Mouse (Mus musculus) erythroblast, embryonic 14.5 days (primary cell): ENCODE data around the gene Dnah3. TPM values are rescaled to one million over a fixed set of nuclear protein-coding genes. Genes with fewer than 3 reads are reported as not detected.

Experiments
- H3K27me3 ChIP-seq: 2 replicates; pipeline ENCODE4 v1.6.1; 2012; ENCODE audit warnings: inconsistent platforms; ENCODE audit not compliant: control insufficient read depth
- H3K36me3 ChIP-seq: 2 replicates; pipeline ENCODE4 v1.6.1; 2012; ENCODE audit warnings: mild to moderate bottlenecking, inconsistent platforms; ENCODE audit not compliant: control insufficient read depth
- H3K4me1 ChIP-seq: 2 replicates; pipeline ENCODE4 v1.6.1; 2012; ENCODE audit warnings: inconsistent platforms; ENCODE audit not compliant: control insufficient read depth
- H3K4me3 ChIP-seq: replicated peaks from 2 replicates; pipeline ENCODE3; 2012; ENCODE audit warnings: moderate library complexity, mild to moderate bottlenecking, inconsistent platforms
- H3K9me3 ChIP-seq: 2 replicates; pipeline ENCODE4 v1.6.1; 2012; ENCODE audit warnings: low read length, inconsistent platforms, mixed read lengths; ENCODE audit not compliant: control insufficient read depth
- GATA1 ChIP-seq: IDR thresholded peaks from 2 replicates; pipeline ENCODE4 v1.6.1; 2012; ENCODE audit warnings: low read length, inconsistent platforms, mixed read lengths
- TAL1 ChIP-seq: IDR thresholded peaks from 3 replicates; pipeline ENCODE4 v1.6.1; 2012; ENCODE audit warnings: low read length, inconsistent platforms, mixed read lengths
- polyA plus RNA-seq: library from polyadenylated mRNA; stranded (reverse); fragments of >175 nt; gene quantifications from 2 replicates; pipeline ENCODE4 v1.2.3, GENCODE M21; 2012

Gene Dnah3
- polyA plus RNA-seq: 0.01 and 0.02 TPM in 2 replicates

DNA sequence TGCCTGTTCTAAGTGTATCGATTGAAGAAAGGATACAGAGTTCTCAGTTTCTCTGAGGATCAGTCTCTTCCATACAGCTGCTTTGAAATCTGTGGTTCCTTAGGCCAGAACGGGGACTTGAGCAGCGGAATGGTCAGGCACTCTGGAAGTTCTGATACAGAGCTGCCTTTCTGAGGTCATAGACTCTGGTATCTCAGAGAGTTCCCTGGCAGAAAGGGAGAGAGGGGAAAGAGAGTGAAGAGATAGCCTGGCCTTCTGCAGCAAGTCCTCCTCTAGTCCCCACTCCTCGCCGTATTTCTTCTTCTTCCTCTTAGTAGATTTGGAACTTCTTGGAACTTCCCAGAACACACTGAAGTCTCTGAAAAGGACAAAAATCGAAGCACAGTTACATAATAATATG, at the start of gene Dnah3:
Dnah3 (minus strand) TSS at position 101 of the 400 bp plus-strand sequence.
- TF ChIP-seq GATA1 (no peak), TAL1 (no peak)

DNA sequence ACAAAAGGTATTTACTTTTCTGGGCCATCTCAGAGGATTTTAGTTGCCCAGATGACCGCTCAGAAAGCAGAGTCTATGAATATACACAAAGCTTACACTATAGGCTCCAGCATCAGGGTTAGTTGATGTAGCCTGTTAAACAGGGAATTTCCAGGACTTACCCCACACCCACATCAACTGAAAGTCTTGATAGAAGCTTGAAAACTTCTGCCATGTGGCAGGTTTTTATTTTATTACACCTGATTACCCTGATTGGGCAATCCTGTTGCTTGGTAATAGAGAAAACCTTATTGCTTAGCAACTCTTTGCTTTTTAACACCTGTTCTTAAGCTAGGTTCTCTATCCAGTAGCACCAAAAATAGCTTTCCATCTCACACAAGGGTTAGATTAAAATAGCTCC, 47.7 kb upstream of the Dnah3 start:
- H3K27me3 ChIP-seq: no peaks in the 10 kb centered on the region
- no peaks in the 10 kb centered on the region for H3K9me3 ChIP-seq
- H3K36me3 ChIP-seq: no peaks in the 10 kb centered on the region

More for the DNA sequence above, at the start of gene Dnah3:
- Histone ChIP-seq H3K27me3 (no peaks in the 10 kb centered on the region), H3K4me1 (no peaks in the 10 kb centered on the region), H3K36me3 (no peaks in the 10 kb centered on the region), H3K4me3 (no peak within 1 kb of the TSS), H3K9me3 (no peaks in the 10 kb centered on the region; the same call in 1 of the 2 replicates)

DNA sequence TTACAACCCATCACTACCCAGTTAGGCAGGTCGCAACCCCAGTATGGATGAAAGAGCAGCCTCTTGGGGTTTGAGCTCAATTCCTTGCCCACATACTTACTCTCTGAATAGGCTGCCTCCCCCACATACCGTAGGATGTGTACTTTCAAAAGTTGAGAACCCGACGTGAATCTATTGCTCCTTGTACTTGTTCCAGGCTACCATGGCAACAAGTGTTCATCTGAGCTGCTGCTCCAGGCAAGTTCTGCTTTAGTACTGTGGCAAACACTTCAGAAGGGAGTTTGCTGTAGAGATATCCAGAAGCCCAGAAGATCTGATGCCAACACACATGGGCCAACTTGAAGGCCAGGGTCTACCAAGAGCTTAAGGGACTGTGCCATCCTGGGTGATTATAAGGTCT, 33.9 kb upstream of the Dnah3 start:
- TF ChIP-seq TAL1 (no peak), GATA1 (no peak)
- Histone ChIP-seq H3K9me3 (no peaks in the 10 kb centered on the region), H3K27me3 (no peaks in the 10 kb centered on the region), H3K4me1 (no peaks in the 10 kb centered on the region), H3K36me3 (no peaks in the 10 kb centered on the region), H3K4me3 (no peak overlapping the region)

More for the DNA sequence above, 47.7 kb upstream of the Dnah3 start:
- Histone ChIP-seq H3K4me1 (no peaks in the 10 kb centered on the region), H3K4me3 (no peak overlapping the region)
- TF ChIP-seq TAL1 (no peak), GATA1 (no peak)

DNA sequence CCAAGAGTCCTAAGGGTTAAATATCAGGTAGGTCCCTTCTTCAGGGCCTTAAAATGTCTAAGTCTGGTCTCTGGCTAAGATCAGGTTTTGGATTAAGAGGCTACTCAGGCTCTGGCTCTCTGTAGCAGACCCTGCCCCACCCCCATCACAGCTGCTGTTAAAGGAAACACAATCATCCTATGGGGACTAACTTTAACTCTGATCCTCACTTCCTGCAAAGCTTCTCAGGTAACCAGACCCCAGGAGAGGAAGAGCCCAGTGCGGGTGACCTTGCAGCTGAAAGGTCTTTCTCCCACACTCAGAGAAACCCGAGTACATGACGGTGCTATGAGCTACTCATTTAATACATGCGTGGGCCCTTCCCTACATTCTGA, 32.6 kb upstream of the Dnah3 start:
- H3K4me3 ChIP-seq: no peak overlapping the region
- H3K4me1 ChIP-seq: no peaks in the 10 kb centered on the region
- no peaks in the 10 kb centered on the region for H3K9me3 ChIP-seq
- no peaks in the 10 kb centered on the region for H3K36me3 ChIP-seq
- TF ChIP-seq TAL1: no peak
- no peaks in the 10 kb centered on the region for H3K27me3 ChIP-seq

DNA sequence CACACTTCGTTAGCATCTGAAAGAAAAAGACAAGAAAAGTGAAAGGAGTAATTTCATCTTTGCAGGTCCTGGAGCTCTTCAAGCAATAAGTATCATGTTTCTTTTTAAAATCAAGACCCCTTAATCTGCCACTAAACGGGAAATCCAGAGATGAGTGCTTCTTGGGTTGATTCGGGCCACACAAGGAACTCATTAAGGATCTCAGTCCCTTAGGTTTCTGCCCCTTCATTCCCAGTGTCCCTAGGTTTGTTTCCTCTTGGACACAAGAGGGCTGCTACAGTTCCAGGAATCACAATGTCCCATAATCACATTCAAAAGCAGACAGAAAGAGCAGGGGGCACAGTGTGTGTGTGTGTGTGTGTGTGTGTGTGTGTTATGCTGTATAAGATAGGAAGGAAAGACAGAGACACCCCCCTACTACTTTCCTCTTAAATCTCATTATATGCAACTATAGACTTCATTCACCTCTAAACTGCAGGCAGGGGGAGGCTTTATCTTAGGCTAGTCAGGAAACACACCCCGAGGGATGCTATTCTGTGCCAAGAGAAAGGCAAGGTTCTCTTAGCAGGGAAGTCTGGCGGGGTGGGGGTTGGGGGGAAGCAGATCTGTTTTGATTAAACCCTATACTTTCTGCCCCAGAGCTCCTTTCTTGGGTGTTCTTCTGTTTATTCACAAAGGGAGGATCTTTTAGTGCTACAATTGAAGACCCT, 32.1 kb upstream of the Dnah3 start:
- no peak for TF ChIP-seq GATA1
- TF ChIP-seq TAL1: no peak
- H3K36me3 ChIP-seq: no peaks in the 10 kb centered on the region
- no peaks in the 10 kb centered on the region for H3K27me3 ChIP-seq
- H3K4me1 ChIP-seq: no peaks in the 10 kb centered on the region
- no peak overlapping the region for H3K4me3 ChIP-seq
- no peaks in the 10 kb centered on the region for H3K9me3 ChIP-seq

DNA sequence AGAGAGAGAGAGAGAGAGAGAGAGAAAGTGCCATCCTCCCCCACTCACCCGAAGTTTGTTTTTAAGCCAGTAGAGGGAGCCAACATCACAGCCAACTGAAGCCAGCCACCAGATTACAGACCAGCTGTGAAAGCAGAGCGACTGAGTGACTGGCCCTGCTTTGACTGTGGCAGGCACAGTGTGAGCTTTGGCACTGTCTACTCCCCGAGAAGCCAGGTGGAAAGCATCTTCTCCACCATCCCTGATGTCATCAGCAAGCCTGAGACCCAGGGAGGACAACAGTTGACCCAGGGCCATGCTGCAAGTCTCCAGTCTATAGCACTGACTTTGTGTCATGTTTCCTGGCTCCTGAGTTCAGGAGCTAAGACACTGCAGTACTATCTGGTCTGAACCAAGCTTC, 29.8 kb upstream of the Dnah3 start:
- H3K4me3 ChIP-seq: no peak overlapping the region
- H3K4me1 ChIP-seq: no peaks in the 10 kb centered on the region
- no peaks in the 10 kb centered on the region for H3K27me3 ChIP-seq
- no peaks in the 10 kb centered on the region for H3K36me3 ChIP-seq
- no peaks in the 10 kb centered on the region for H3K9me3 ChIP-seq
- no peak for TF ChIP-seq TAL1
- no peak for TF ChIP-seq GATA1

DNA sequence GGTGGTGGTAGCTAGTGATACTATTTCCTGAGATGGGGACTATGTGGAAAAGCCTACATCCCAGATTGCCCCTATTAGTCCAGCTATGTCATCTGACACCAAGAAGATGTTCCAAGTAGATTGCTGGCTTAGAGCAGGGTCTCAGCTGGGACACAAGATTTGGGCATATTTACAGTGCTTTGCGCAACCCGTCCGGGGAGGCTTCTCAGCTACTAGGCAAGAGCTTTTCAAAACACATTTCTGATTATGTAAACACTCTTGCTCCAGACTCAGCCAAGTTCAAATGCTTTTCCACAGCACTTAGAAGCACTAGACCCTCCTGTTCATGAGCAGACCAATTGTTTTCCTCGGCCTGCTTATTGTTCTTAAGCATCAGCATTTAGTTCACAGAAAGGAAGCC, 28.7 kb upstream of the Dnah3 start:
- H3K27me3 ChIP-seq: no peaks in the 10 kb centered on the region
- no peaks in the 10 kb centered on the region for H3K36me3 ChIP-seq
- TF ChIP-seq GATA1: no peak
- TF ChIP-seq TAL1: no peak
- no peak overlapping the region for H3K4me3 ChIP-seq
- no peaks in the 10 kb centered on the region for H3K4me1 ChIP-seq
- no peaks in the 10 kb centered on the region for H3K9me3 ChIP-seq

DNA sequence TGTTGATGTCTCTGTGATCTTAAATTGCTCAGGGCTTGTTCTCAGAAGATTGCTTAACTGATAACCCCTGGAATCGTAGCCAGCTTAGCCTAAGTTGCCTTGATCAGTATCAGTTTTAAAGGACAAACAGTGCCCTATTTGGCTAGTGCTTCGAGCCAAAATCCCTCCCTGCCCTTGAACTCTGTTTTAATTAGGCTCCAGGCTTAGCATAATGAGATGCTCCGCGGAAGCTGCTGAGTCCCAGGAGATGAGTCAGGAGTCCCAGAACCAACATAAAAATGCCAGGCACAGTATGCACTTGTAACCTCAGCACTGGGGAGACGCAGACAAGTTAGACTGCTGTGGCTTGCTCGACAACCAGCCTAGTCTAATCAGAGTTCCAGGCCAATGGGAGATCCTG, 22.4 kb upstream of the Dnah3 start:
- Histone ChIP-seq H3K4me1 (no peaks in the 10 kb centered on the region), H3K27me3 (no peaks in the 10 kb centered on the region), H3K36me3 (no peaks in the 10 kb centered on the region), H3K9me3 (no peaks in the 10 kb centered on the region), H3K4me3 (no peak overlapping the region)
- TF ChIP-seq GATA1 (no peak), TAL1 (no peak)

DNA sequence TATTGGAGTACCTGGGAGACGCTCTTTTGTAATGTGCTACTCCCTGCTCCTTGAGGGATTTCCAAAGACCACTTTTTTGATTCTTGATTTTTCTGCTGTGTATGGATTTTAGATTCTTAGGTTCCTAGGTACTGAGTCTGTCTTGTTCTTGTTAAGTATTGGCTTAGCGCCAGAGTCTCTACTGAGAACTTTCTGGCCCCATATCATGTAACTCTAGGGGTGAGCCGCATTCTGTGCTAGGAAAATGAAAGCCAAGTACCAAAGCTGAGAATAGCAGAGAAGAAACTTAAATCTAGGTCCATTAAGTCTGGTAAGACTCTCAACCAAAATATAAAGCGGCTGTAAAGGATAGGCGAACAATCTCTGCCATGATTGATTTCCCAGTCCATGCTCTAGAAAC, 21.9 kb upstream of the Dnah3 start:
- H3K4me3 ChIP-seq: no peak overlapping the region
- H3K9me3 ChIP-seq: no peaks in the 10 kb centered on the region
- no peaks in the 10 kb centered on the region for H3K4me1 ChIP-seq
- H3K27me3 ChIP-seq: no peaks in the 10 kb centered on the region
- no peak for TF ChIP-seq TAL1
- TF ChIP-seq GATA1: no peak
- H3K36me3 ChIP-seq: no peaks in the 10 kb centered on the region

DNA sequence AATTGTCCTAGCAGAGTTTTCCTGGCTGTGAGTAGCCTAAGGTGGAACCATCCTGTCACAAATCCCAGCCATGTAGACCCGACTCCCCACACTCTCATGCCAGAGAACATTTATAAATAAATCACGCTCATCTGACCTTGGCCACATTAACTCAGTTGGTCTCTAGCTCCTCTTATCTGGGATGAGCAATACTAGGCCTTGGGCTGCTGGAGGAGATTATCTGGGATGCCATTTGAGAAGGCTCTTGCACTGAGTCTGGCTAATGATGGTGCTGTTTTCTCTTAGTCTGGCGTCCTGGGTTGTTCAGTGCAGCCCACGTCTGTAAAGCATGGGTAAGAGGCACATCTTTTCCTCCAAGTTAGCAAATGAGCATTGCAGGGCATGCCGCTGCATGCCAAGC, 14.6 kb upstream of the Dnah3 start:
- H3K4me1 ChIP-seq: no peaks in the 10 kb centered on the region
- no peaks in the 10 kb centered on the region for H3K36me3 ChIP-seq
- no peak overlapping the region for H3K4me3 ChIP-seq
- no peaks in the 10 kb centered on the region for H3K9me3 ChIP-seq
- H3K27me3 ChIP-seq: no peaks in the 10 kb centered on the region
- TF ChIP-seq GATA1 (no peak), TAL1 (no peak)
